Mouse (Mus musculus) embryonic facial prominence, embryonic 13.5 days (tissue): ENCODE data around the gene Krt8. TPM values are rescaled to one million over a fixed set of nuclear protein-coding genes. Genes with fewer than 3 reads are reported as not detected.

Experiments
- ATAC-seq: fragments of 200-750 bp; cut with Nextera tagmentation; 2 replicates; pipeline ENCODE4 v1.8.0; 2017; ENCODE audit warnings: low read depth; ENCODE audit not compliant: insufficient number of reproducible peaks, insufficient read depth, low FRiP score, low TSS enrichment
- H3K27ac ChIP-seq: fragments of 300-500 bp; sonication (generic); 2 replicates; pipeline ENCODE4 v1.5.1; 2015; ENCODE audit warnings: moderate library complexity, mild to moderate bottlenecking, inconsistent platforms
- H3K27me3 ChIP-seq: fragments of 300-500 bp; sonication (generic); 2 replicates; pipeline ENCODE4 v1.6.1; 2015; ENCODE audit warnings: mild to moderate bottlenecking, inconsistent platforms
- H3K36me3 ChIP-seq: fragments of 300-500 bp; sonication (generic); 2 replicates; pipeline ENCODE4 v1.6.1; 2015; ENCODE audit warnings: mild to moderate bottlenecking, inconsistent platforms
- H3K4me1 ChIP-seq: fragments of 300-500 bp; sonication (generic); 2 replicates; pipeline ENCODE4 v1.6.1; 2015; ENCODE audit warnings: inconsistent platforms
- H3K4me2 ChIP-seq: fragments of 300-500 bp; sonication (generic); 2 replicates; pipeline ENCODE4 v1.6.1; 2015; ENCODE audit warnings: moderate library complexity, mild to moderate bottlenecking, inconsistent platforms
- H3K4me3 ChIP-seq: fragments of 300-500 bp; sonication (generic); 2 replicates; pipeline ENCODE4 v1.5.1; 2015; ENCODE audit warnings: mild to moderate bottlenecking, inconsistent platforms
- H3K9ac ChIP-seq: fragments of 300-500 bp; sonication (generic); 2 replicates; pipeline ENCODE4 v1.6.1; 2015; ENCODE audit warnings: mild to moderate bottlenecking, inconsistent platforms
- H3K9me3 ChIP-seq: fragments of 300-500 bp; sonication (generic); 2 replicates; pipeline ENCODE4 v1.6.1; 2016; ENCODE audit warnings: inconsistent platforms
- WGBS: fragments of 180-500 bp; shearing (Covaris S2); methylation state at CpG from one replicate; pipeline ENCODE4 v1.1.7; 2015; ENCODE audit warnings: mixed read lengths; 5-methylcytosine and 5-hydroxymethylcytosine counted together
- polyA plus RNA-seq: library from polyadenylated mRNA; unstranded; fragments of >200 nt; fragmentation: Nextera tagmentation; extraction: Ambion mirVana; gene quantifications from 2 replicates; pipeline ENCODE4 v1.2.1, GENCODE M21; 2015

Krt8 gene
- polyA plus RNA-seq = 38.6 and 86.0 TPM in 2 replicates

DNA sequence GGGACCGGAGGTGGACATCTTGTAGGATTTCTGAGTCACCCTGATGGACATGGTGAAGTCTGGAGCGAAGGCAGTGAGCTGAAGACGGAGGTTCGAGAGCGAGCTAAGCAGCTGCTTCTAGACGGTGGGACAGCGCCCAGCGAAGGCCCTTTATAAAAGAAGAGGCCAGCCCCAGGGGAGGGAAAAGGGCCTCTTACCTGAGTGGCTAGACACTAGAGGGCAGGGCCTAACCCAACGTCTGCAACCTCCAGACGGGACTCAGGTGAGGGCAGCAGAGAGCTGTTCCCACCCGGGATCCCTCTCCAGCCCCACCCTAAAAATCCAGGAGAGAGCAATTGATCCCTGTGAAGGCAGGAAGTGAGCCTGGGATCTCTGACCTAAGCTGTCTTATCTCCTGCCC, at the start of gene Krt8:
Gene Krt8, minus strand, starts transcription at position 294 of the 400 bp plus-strand sequence.
- WGBS = 16% methylated on average over 11 of the region's 11 CpGs
- Histone ChIP-seq H3K27me3 (peaks cover 74% of the 10 kb centered on the region), H3K36me3 (no peaks in the 10 kb centered on the region), H3K4me1 (peaks cover 48% of the 10 kb centered on the region), H3K4me3 (peak within 1 kb of the TSS; percentile 43), H3K4me2 (peak within 1 kb of the TSS; percentile 58), H3K27ac (0 out of 2 replicates have a peak within 1 kb of the TSS, but pooled peaks have one; percentile 3), H3K9ac (peak within 1 kb of the TSS; percentile 63), H3K9me3 (no peaks in the 10 kb centered on the region)
- ATAC-seq = no peak

DNA sequence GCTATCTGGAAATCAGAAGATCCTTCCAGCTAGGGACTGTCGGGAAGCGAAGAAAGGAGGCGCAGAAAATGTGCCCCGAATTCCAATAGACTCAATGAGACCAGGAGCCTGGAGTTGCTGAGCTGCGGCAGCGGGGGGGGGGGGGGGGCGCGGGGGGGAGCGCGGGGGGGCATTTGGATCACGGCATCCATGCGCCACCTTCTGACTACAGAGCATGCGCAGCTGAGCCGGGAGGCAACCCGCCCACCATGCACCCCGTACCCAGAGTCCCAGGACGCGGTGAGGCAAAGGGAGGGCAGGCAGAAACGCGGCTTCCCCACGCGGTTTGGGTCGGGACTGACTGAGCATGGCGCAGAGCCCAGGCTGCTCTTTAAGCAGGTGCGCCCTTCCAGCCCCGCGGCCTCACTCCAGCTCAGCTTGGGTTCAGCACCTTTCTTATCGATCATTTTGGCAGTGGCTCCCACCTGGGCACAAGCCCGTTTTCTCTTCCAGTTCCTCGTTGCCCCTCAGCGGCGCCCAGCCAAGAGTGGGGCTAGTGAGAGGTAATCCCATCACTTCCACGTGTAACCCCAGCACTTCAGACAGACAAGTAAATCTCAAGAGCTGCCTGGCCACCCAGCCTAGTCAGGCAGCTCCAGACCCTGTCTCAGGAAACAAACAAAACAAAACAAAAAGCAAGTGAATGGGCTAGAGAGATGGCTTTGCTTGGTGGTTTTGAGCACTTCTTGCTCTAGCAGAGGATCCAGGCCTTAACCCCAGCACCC, 47.8 kb upstream of the Krt8 start:
- H3K27ac ChIP-seq = peak overlapping the region; percentile 74

DNA sequence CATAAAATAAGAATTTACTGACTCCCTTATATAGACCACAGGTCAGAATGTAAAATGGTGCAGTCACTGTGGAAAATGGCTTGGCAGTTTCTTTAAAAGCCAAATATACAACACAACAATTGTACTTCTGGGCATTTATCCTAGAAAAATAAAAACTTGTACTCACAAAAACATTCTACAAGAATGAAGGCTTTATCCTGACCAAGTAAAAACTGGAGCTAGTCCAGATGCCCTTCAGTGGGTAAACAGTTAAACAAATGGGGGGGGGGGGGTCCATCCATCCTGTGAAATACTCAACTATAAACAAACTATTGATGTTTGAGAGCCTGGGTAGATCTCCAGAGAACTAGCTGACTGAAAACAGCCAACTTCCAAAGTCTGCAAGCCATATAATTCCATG, 45.6 kb upstream of the Krt8 start:
- H3K9ac ChIP-seq = no peak overlapping the region
- ATAC-seq = no peak
- no peak overlapping the region for H3K4me3 ChIP-seq
- no peak overlapping the region for H3K4me2 ChIP-seq
- no peaks in the 10 kb centered on the region for H3K36me3 ChIP-seq
- H3K4me1 ChIP-seq = 0 out of 2 replicates have a peak, but pooled peaks cover 4% of the 10 kb centered on the region
- H3K9me3 ChIP-seq = no peaks in the 10 kb centered on the region
- no peak overlapping the region for H3K27ac ChIP-seq
- H3K27me3 ChIP-seq = no peaks in the 10 kb centered on the region

More for the DNA sequence above, 47.8 kb upstream of the Krt8 start:
- peak overlapping the region; percentile 46 for H3K4me3 ChIP-seq
- H3K4me1 ChIP-seq = 0 out of 2 replicates have a peak, but pooled peaks cover 4% of the 10 kb centered on the region
- no peaks in the 10 kb centered on the region for H3K27me3 ChIP-seq
- under 1% methylated on average over 25 of the region's 33 CpGs for WGBS
- H3K4me2 ChIP-seq = peak overlapping the region; percentile 73
- ATAC-seq = peak; percentile 86
- peak overlapping the region; percentile 71 for H3K9ac ChIP-seq
- H3K36me3 ChIP-seq = no peaks in the 10 kb centered on the region
- no peaks in the 10 kb centered on the region for H3K9me3 ChIP-seq

DNA sequence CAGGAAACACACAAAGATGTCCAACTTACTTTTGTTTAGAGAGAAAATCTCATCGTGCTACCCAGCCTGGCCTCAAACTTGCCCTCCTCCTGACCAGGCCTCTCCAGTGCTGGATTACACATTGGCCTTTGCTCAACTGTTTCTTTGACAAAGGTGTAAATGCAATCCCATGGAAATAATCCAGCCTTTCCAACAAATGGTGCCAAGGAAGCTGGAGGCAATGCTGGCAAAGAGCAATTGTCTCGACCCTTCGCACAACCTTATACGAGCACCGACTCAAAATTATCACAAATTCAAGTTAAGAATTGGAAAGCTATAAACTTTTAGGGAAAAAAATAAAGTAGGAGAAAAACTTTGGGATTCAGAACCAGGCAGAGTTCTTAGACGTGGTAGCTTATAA, 43.7 kb upstream of the Krt8 start:
- Histone ChIP-seq H3K4me1 (0 out of 2 replicates have a peak, but pooled peaks cover 4% of the 10 kb centered on the region), H3K9ac (no peak overlapping the region)
- WGBS = 90% methylated on average over 6 of the region's 6 CpGs

DNA sequence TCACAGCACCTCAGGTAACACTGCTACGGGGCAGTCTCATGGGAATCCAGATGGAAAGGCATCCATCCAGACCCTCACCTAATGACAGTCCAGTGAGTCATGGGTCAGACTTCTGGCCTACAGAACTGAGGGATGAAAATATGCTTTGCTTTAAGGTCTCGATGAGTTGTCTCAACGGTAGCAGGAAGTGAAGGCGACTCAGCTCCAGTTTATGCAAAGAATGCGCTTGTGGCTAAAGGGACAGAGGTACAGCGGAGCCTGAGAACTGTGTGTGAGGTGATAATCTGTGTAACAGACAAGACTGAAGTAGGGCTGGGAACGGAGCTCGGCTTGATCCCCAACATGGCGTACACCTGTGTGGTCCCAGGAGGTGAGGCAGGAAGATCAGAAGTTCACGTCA, 41.4 kb upstream of the Krt8 start:
- 86% methylated on average over 10 of the region's 10 CpGs for WGBS
- Histone ChIP-seq H3K27me3 (no peaks in the 10 kb centered on the region), H3K4me1 (no peaks in the 10 kb centered on the region), H3K4me3 (no peak overlapping the region), H3K27ac (no peak overlapping the region), H3K4me2 (no peak overlapping the region), H3K9ac (no peak overlapping the region), H3K36me3 (no peaks in the 10 kb centered on the region), H3K9me3 (no peaks in the 10 kb centered on the region)
- no peak for ATAC-seq

More for the DNA sequence above, 43.7 kb upstream of the Krt8 start:
- H3K9me3 ChIP-seq = no peaks in the 10 kb centered on the region
- no peaks in the 10 kb centered on the region for H3K36me3 ChIP-seq
- no peak overlapping the region for H3K4me2 ChIP-seq
- H3K27ac ChIP-seq = no peak overlapping the region
- H3K27me3 ChIP-seq = no peaks in the 10 kb centered on the region
- ATAC-seq = no peak
- H3K4me3 ChIP-seq = no peak overlapping the region

DNA sequence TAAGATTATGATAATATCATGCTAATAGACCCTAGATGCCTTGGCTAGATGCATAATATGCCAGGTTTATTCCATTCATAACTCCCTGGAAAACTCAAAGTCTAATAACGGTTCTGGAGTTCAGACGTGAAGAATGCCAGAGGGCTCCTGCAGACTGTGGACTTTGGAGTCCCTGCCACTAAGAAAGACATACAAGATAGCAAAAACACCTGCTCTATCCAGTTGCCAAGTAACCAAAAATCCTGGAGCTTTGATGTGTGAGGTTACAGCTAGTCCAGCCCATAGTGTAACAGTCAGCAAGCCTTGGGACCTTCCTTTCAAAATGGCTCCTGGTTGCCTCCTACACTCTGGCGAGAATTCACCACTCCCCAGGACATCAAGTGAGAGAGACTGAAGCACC, 40.5 kb upstream of the Krt8 start:
- no peaks in the 10 kb centered on the region for H3K27me3 ChIP-seq
- no peaks in the 10 kb centered on the region for H3K36me3 ChIP-seq
- ATAC-seq = no peak
- H3K9ac ChIP-seq = no peak overlapping the region
- H3K4me2 ChIP-seq = no peak overlapping the region
- WGBS = 81% methylated on average over 3 of the region's 3 CpGs
- H3K27ac ChIP-seq = no peak overlapping the region
- H3K9me3 ChIP-seq = no peaks in the 10 kb centered on the region
- H3K4me1 ChIP-seq = no peaks in the 10 kb centered on the region
- H3K4me3 ChIP-seq = no peak overlapping the region

DNA sequence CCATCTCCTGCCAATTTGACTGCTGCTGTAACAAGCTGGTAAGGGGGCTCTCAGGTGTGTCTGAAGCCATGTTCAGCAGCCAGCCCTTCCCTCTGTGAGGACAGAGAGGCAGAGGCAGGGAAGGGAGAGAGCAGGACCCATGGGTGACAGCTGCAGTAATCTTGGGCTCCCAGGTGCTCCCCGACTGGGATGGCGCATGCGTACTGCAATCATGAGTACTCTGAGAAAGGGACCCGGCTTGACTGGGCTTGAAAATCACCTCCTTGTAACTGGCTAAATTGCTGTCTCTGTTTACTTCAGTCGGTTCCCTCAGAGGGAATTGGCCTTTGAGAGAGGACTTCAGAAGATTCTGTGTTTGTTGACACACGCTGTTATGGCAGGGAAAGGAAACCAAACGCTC, 37.7 kb upstream of the Krt8 start:
- no peaks in the 10 kb centered on the region for H3K36me3 ChIP-seq
- no peaks in the 10 kb centered on the region for H3K4me1 ChIP-seq
- no peak overlapping the region for H3K4me2 ChIP-seq
- no peak overlapping the region for H3K9ac ChIP-seq
- no peak for ATAC-seq
- WGBS = 63% methylated on average over 7 of the region's 7 CpGs
- no peak overlapping the region for H3K27ac ChIP-seq
- no peaks in the 10 kb centered on the region for H3K27me3 ChIP-seq
- no peak overlapping the region for H3K4me3 ChIP-seq
- no peaks in the 10 kb centered on the region for H3K9me3 ChIP-seq

DNA sequence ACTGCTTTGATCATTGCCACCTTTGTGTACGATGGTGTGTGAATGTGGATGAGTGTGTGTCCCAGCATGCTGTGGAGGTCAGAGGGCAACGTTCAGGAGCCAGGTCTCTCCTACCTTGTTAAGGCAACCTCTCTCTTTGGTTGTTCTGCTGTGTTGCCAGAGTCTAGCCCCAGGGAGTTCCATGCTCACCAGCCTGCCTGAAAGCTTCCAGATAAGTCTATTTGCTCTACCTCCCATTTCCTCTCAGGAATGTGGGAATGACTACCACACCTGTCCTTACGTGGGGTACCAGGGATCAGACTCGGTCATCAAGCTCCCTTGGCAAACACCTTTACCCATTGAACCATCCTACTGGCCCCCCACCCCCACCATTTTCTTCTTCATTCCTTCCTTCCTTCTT, 36.0 kb upstream of the Krt8 start:
- H3K4me1 ChIP-seq = no peaks in the 10 kb centered on the region
- no peaks in the 10 kb centered on the region for H3K36me3 ChIP-seq
- no peak for ATAC-seq
- no peak overlapping the region for H3K27ac ChIP-seq
- H3K9me3 ChIP-seq = no peaks in the 10 kb centered on the region
- 72% methylated on average over 4 of the region's 4 CpGs for WGBS
- no peaks in the 10 kb centered on the region; the same call in 1 of the 2 replicates for H3K27me3 ChIP-seq
- H3K4me2 ChIP-seq = no peak overlapping the region
- no peak overlapping the region for H3K4me3 ChIP-seq
- H3K9ac ChIP-seq = no peak overlapping the region

DNA sequence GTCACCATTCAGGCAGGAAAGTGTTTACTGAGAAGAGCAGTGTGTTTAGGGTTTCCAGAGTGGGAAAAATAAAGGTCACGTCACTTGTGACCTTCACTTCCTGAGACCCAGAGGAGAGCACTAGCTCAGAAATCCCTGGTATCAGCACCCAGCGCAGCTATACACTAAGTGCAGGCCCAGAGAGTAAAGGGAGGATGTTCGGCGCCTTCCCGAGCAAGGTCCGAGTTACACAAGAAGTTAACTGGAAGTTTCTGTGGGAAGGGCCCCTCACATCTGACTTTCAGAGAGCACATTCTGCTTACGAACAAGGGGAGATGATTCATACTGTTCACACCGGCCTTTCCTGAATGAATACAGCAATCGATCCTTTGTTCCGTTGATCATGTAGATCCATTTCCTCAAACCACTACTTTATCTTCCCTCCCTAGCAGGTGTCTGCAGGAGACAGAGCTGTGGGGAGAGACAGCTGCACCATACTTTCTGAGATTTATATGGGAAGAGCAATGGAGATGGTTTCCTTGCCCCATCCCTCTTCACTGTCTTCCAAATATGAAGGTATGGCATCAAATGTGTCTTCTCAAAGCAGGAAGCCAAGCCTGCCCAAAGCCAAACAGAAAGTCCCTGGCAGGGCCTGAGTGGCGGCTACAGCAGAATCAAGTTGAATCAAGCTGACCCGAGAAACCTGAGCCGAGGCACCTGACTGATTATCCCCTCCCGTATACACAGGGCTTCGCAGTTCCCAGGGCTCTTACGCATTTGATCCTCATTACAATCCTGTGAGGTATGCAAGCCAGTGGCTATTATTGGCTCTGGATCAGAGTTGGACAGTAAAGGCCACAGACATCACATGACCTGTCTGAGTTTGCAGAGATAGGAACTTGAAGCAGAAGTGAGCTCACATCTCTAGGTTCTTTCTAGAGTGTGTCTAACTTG, 30.1 kb upstream of the Krt8 start:
- no peaks in the 10 kb centered on the region for H3K36me3 ChIP-seq
- H3K27me3 ChIP-seq = peaks cover 11% of the 10 kb centered on the region; the same call in 1 of the 2 replicates
- 51% methylated on average over 16 of the region's 16 CpGs for WGBS
- no peaks in the 10 kb centered on the region for H3K9me3 ChIP-seq
- H3K4me2 ChIP-seq = no peak overlapping the region
- no peak overlapping the region for H3K9ac ChIP-seq
- ATAC-seq = no peak
- no peak overlapping the region for H3K27ac ChIP-seq
- H3K4me1 ChIP-seq = no peaks in the 10 kb centered on the region
- H3K4me3 ChIP-seq = no peak overlapping the region

DNA sequence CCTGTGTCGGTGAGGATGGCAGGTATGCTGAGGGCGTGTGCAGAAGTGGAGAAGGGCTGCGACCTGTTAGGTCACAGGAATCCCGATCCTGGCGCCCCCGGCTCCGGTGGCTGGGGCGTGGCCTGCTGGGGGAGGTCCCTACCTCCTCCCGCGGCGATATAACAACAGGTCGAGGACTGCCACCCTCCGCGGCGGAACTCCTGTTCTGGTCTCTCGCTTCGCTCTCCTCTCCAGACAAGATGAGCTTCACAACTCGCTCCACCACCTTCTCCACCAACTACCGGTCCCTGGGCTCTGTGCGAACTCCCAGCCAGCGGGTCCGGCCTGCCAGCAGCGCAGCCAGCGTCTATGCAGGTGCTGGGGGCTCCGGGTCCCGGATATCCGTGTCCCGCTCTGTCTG, 23.8 kb upstream of the Krt8 start, which contains the start of gene Krt18:
Gene Krt18, plus strand, starts transcription at position 141 of the 400 bp plus-strand sequence.
- Histone ChIP-seq H3K4me1 (peaks cover 27% of the 10 kb centered on the region), H3K9me3 (no peaks in the 10 kb centered on the region), H3K4me3 (peak within 1 kb of the TSS; percentile 42), H3K4me2 (peak within 1 kb of the TSS; percentile 64), H3K9ac (peak within 1 kb of the TSS; percentile 65), H3K36me3 (no peaks in the 10 kb centered on the region), H3K27me3 (peaks cover 53% of the 10 kb centered on the region), H3K27ac (0 out of 2 replicates have a peak within 1 kb of the TSS, but pooled peaks have one; percentile 57)
- ATAC-seq = no peak
- WGBS = under 1% methylated on average over 28 of the region's 28 CpGs

DNA sequence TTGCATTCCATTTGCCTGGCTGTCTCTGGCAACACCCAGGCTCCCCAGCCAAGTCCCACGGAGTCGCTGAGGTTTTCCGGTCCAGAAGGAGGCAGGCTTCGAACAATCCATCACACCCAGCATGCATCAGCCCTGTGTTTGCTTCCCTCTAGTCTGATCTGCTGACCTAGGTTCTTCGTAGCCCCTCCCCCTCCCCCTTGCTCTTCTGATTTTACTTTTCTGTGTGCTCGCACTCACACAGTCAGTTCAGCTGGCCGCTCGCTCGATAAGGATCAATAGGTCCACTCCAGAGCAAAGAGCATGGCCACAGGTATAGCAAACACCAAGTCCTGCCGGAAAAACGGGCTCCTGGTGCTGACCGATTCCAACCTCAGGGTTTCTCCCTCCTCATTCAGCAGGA, 22.1 kb upstream of the Krt8 start:
- Histone ChIP-seq H3K4me3 (no peak overlapping the region), H3K9ac (0 out of 2 replicates have a peak overlapping the region, but pooled peaks have one; percentile 21), H3K4me1 (peaks cover 27% of the 10 kb centered on the region), H3K27ac (no peak overlapping the region), H3K27me3 (peaks cover 53% of the 10 kb centered on the region), H3K4me2 (no peak overlapping the region), H3K36me3 (no peaks in the 10 kb centered on the region), H3K9me3 (no peaks in the 10 kb centered on the region)
- 12% methylated on average over 12 of the region's 12 CpGs for WGBS
- ATAC-seq = no peak
